Mouse (Mus musculus): ENCODE results near the gene Cux1. TPM values are rescaled to one million over a fixed set of nuclear protein-coding genes. Genes with fewer than 3 reads are reported as not detected.

Gene Cux1
- polyA plus RNA-seq, 1 experiment, result 149 TPM

GRCm38 (mm10) chr5:136529165-136529564, 38.1 kb downstream of the Cux1 start:
- Histone ChIP-seq H3K4me1 (ENCODE audit: control insufficient read depth, insufficient read depth, low read length) (peaks cover 39% of the 10 kb centered on the region), H3K4me3 (ENCODE audit: insufficient read depth, low read length) (no peak overlapping the region), H3K27ac (ENCODE audit: insufficient read depth, low read depth, low read length) (no peak overlapping the region)
- no peak for TF ChIP-seq POLR2A (IDR thresholded peaks at IDR 0.05; ENCODE audit: borderline replicate concordance, low read depth, low read length)
- no peak for TF ChIP-seq CTCF (IDR thresholded peaks at IDR 0.05; ENCODE audit: low read depth, low read length)

GRCm38 (mm10) chr5:136527871-136528270, 39.4 kb downstream of the Cux1 start:
- H3K27ac ChIP-seq (ENCODE audit: insufficient read depth, low read depth, low read length), result no peak overlapping the region
- no peak overlapping the region for H3K4me3 ChIP-seq (ENCODE audit: insufficient read depth, low read length)
- peaks cover 32% of the 10 kb centered on the region for H3K4me1 ChIP-seq (ENCODE audit: control insufficient read depth, insufficient read depth, low read length)
- TF ChIP-seq POLR2A (IDR thresholded peaks at IDR 0.05; ENCODE audit: borderline replicate concordance, low read depth, low read length) (no peak), CTCF (IDR thresholded peaks at IDR 0.05; ENCODE audit: low read depth, low read length) (no peak)

- TF ChIP-seq CTCF (IDR thresholded peaks at IDR 0.05; ENCODE audit: low read depth, low read length), result no peak
- no peak for TF ChIP-seq POLR2A (IDR thresholded peaks at IDR 0.05; ENCODE audit: borderline replicate concordance, low read depth, low read length)
- Histone ChIP-seq H3K4me3 (ENCODE audit: insufficient read depth, low read length) (no peak overlapping the region), H3K4me1 (ENCODE audit: control insufficient read depth, insufficient read depth, low read length) (peaks cover 23% of the 10 kb centered on the region), H3K27ac (ENCODE audit: insufficient read depth, low read depth, low read length) (no peak overlapping the region)
These were observed 40.8 kb downstream of the Cux1 start for GRCm38 (mm10) chr5:136526545-136526909.

- peaks cover 18% of the 10 kb centered on the region for H3K4me1 ChIP-seq (ENCODE audit: control insufficient read depth, insufficient read depth, low read length)
- H3K27ac ChIP-seq (ENCODE audit: insufficient read depth, low read depth, low read length), result no peak overlapping the region
- TF ChIP-seq POLR2A (IDR thresholded peaks at IDR 0.05; ENCODE audit: borderline replicate concordance, low read depth, low read length) (no peak), CTCF (IDR thresholded peaks at IDR 0.05; ENCODE audit: low read depth, low read length) (no peak)
- H3K4me3 ChIP-seq (ENCODE audit: insufficient read depth, low read length), result no peak overlapping the region
These were observed 41.3 kb downstream of the Cux1 start for GRCm38 (mm10) chr5:136525896-136526544.

GRCm38 (mm10) chr5:136522843-136523463, 44.3 kb downstream of the Cux1 start:
- no peak overlapping the region for H3K27ac ChIP-seq (ENCODE audit: insufficient read depth, low read depth, low read length)
- peaks cover 27% of the 10 kb centered on the region for H3K4me1 ChIP-seq (ENCODE audit: control insufficient read depth, insufficient read depth, low read length)
- H3K4me3 ChIP-seq (ENCODE audit: insufficient read depth, low read length), result no peak overlapping the region
- TF ChIP-seq POLR2A (IDR thresholded peaks at IDR 0.05; ENCODE audit: borderline replicate concordance, low read depth, low read length) (no peak), CTCF (IDR thresholded peaks at IDR 0.05; ENCODE audit: low read depth, low read length) (no peak)

GRCm38 (mm10) chr5:136521656-136522055, 45.6 kb downstream of the Cux1 start:
- Histone ChIP-seq H3K4me3 (ENCODE audit: insufficient read depth, low read length) (no peak overlapping the region), H3K4me1 (ENCODE audit: control insufficient read depth, insufficient read depth, low read length) (peaks cover 37% of the 10 kb centered on the region), H3K27ac (ENCODE audit: insufficient read depth, low read depth, low read length) (no peak overlapping the region)
- TF ChIP-seq CTCF (IDR thresholded peaks at IDR 0.05; ENCODE audit: low read depth, low read length), result no peak
- no peak for TF ChIP-seq POLR2A (IDR thresholded peaks at IDR 0.05; ENCODE audit: borderline replicate concordance, low read depth, low read length)

GRCm38 (mm10) chr5:136518648-136519437, 48.4 kb downstream of the Cux1 start:
- Histone ChIP-seq H3K27ac (ENCODE audit: insufficient read depth, low read depth, low read length) (peak overlapping the region; percentile 2), H3K4me3 (ENCODE audit: insufficient read depth, low read length) (no peak overlapping the region), H3K4me1 (ENCODE audit: control insufficient read depth, insufficient read depth, low read length) (peaks cover 47% of the 10 kb centered on the region)
- TF ChIP-seq CTCF (IDR thresholded peaks at IDR 0.05; ENCODE audit: low read depth, low read length), result no peak
- TF ChIP-seq POLR2A (IDR thresholded peaks at IDR 0.05; ENCODE audit: borderline replicate concordance, low read depth, low read length), result no peak

GRCm38 (mm10) chr5:136517510-136517909, 49.8 kb downstream of the Cux1 start:
- H3K4me1 ChIP-seq (ENCODE audit: control insufficient read depth, insufficient read depth, low read length), result peaks cover 40% of the 10 kb centered on the region
- no peak overlapping the region for H3K4me3 ChIP-seq (ENCODE audit: insufficient read depth, low read length)
- TF ChIP-seq CTCF (IDR thresholded peaks at IDR 0.05; ENCODE audit: low read depth, low read length) (no peak), POLR2A (IDR thresholded peaks at IDR 0.05; ENCODE audit: borderline replicate concordance, low read depth, low read length) (no peak)
- no peak overlapping the region for H3K27ac ChIP-seq (ENCODE audit: insufficient read depth, low read depth, low read length)

GRCm38 (mm10) chr5:136516593-136516992, 50.7 kb downstream of the Cux1 start:
- TF ChIP-seq CTCF (IDR thresholded peaks at IDR 0.05; ENCODE audit: low read depth, low read length) (no peak), POLR2A (IDR thresholded peaks at IDR 0.05; ENCODE audit: borderline replicate concordance, low read depth, low read length) (no peak)
- Histone ChIP-seq H3K4me3 (ENCODE audit: insufficient read depth, low read length) (no peak overlapping the region), H3K4me1 (ENCODE audit: control insufficient read depth, insufficient read depth, low read length) (peaks cover 44% of the 10 kb centered on the region), H3K27ac (ENCODE audit: insufficient read depth, low read depth, low read length) (no peak overlapping the region)
